Mouse (Mus musculus): ENCODE measurements at regions not wholly inside any gene's neighbourhood (a gene's known extent, or its start where the extent isn't known, plus 50 kb on each side); places are given as distances from the start of the nearest gene placed in this dataset.

GRCm38 (mm10) chr5:14453082-14453481 lies 61.6 kb upstream of the Pclo start:
- Histone ChIP-seq H3K27ac (no peak overlapping the region), H3K4me1 (replicated peaks; ENCODE audit: control insufficient read depth, insufficient read depth, low read length) (no peaks in the 10 kb centered on the region), H3K4me3 (replicated peaks; ENCODE audit: low read length) (no peak overlapping the region), H3K27me3 (ENCODE audit: control insufficient read depth, insufficient read depth, low read length) (no peaks in the 10 kb centered on the region), H3K36me3 (replicated peaks; ENCODE audit: control insufficient read depth, insufficient read depth) (no peaks in the 10 kb centered on the region), H3K9ac (no peak overlapping the region), H3K9me3 (ENCODE audit: control insufficient read depth, low read length) (no peaks in the 10 kb centered on the region), H3K4me2 (replicated peaks) (no peak overlapping the region)
- ATAC-seq (ENCODE audit: low FRiP score), result no peak
- no peak for DNase-seq (ENCODE audit: low spot score)
- WGBS, result 77% methylated on average over 5 of the region's 5 CpGs
